Mouse (Mus musculus) CH12.LX (cell line): Measurements from ENCODE around the gene Slc1a7. TPM values are rescaled to one million over a fixed set of nuclear protein-coding genes. Genes with fewer than 3 reads are reported as not detected.

ENCODE experiments used
- DNase-seq: peaks from one replicate; pipeline ENCODE4 v3.0.0-alpha.2; 2013; ENCODE audit errors: extremely low read depth
- H3K27ac ChIP-seq: 2 replicates; pipeline ENCODE4 v1.5.1; 2012; ENCODE audit warnings: low read depth, mild to moderate bottlenecking, control low read depth, moderate library complexity; ENCODE audit not compliant: insufficient read depth
- H3K27me3 ChIP-seq: replicated peaks from 2 replicates; pipeline ENCODE3; 2012; ENCODE audit warnings: inconsistent platforms
- H3K36me3 ChIP-seq, 2 experiments: replicated peaks in 1 of 2; 2 replicates each; pipeline versions ENCODE3 to v1.6.1; 2012; ENCODE audit warnings: inconsistent platforms in 1 of 2, low read length in 1 of 2, mild to moderate bottlenecking in 1 of 2, mixed read lengths in 1 of 2, moderate library complexity in 1 of 2; ENCODE audit not compliant: control insufficient read depth in 1 of 2, insufficient read depth in 1 of 2
- H3K4me1 ChIP-seq, 2 experiments: 2 replicates each; pipeline ENCODE4 v1.6.1; 2012; ENCODE audit warnings: inconsistent platforms in 1 of 2, moderate library complexity in 1 of 2; ENCODE audit not compliant: insufficient read depth in 2 of 2, control insufficient read depth in 1 of 2
- H3K4me2 ChIP-seq: 2 replicates; pipeline ENCODE4 v1.6.1; 2012; ENCODE audit warnings: low read depth, mild to moderate bottlenecking, control low read depth; ENCODE audit not compliant: poor library complexity, insufficient read depth, severe bottlenecking
- H3K4me3 ChIP-seq, 3 experiments: fragments of 150-350 bp in 1 of 3; sonication (generic) in 1 of 3; replicated peaks in 1 of 3; 2 replicates each; pipeline versions ENCODE3 to v1.5.1; 2011 to 2012; ENCODE audit warnings: low read depth in 2 of 3, low read length in 2 of 3, mild to moderate bottlenecking in 2 of 3, moderate library complexity in 2 of 3, control low read depth in 1 of 3, improper control_type of control experiment in 1 of 3, inconsistent platforms in 1 of 3, mixed read lengths in 1 of 3; ENCODE audit not compliant: poor library complexity in 1 of 3
- H3K79me2 ChIP-seq: replicated peaks from 2 replicates; pipeline ENCODE4 v1.6.1; 2012; ENCODE audit warnings: mild to moderate bottlenecking, moderate library complexity; ENCODE audit not compliant: control insufficient read depth, poor library complexity, insufficient read depth, severe bottlenecking; ENCODE audit errors: extremely low read depth
- H3K9ac ChIP-seq: 2 replicates; pipeline ENCODE4 v1.6.1; 2012; ENCODE audit warnings: low read depth, mild to moderate bottlenecking, control low read depth, moderate library complexity; ENCODE audit not compliant: insufficient read depth
- H3K9me3 ChIP-seq: replicated peaks from 2 replicates; pipeline ENCODE3; 2012; ENCODE audit warnings: low read length, inconsistent platforms, mixed read lengths
- CHD2 ChIP-seq: IDR thresholded peaks from 2 replicates; pipeline ENCODE4 v1.6.1; 2011; ENCODE audit warnings: low read length, improper control_type of control experiment
- CTCF ChIP-seq, 2 experiments: IDR thresholded peaks in 1 of 2; conservative IDR thresholded peaks in 1 of 2; 2 replicates each; pipeline ENCODE4 v1.5.1; 2011 to 2012; ENCODE audit warnings: low read depth in 2 of 2, low read length in 2 of 2, improper control_type of control experiment in 1 of 2, inconsistent platforms in 1 of 2, mild to moderate bottlenecking in 1 of 2, moderate library complexity in 1 of 2
- EP300 ChIP-seq: IDR thresholded peaks from 2 replicates; pipeline ENCODE4 v1.6.1; 2011; ENCODE audit warnings: low read length, improper control_type of control experiment
- GABPA ChIP-seq: IDR thresholded peaks from 2 replicates; pipeline ENCODE4 v1.6.1; 2012; ENCODE audit warnings: low read depth, low read length, improper control_type of control experiment, inconsistent platforms; ENCODE audit not compliant: insufficient replicate concordance
- HCFC1 ChIP-seq: IDR thresholded peaks from 2 replicates; pipeline ENCODE4 v1.6.1; 2012; ENCODE audit warnings: low read depth, mild to moderate bottlenecking, inconsistent platforms, low read length, improper control_type of control experiment
- MAFK ChIP-seq: IDR thresholded peaks from 2 replicates; pipeline ENCODE4 v1.6.1; 2011; ENCODE audit warnings: low read length, improper control_type of control experiment; ENCODE audit not compliant: insufficient replicate concordance
- MEF2A ChIP-seq: IDR thresholded peaks from 2 replicates; pipeline ENCODE4 v1.6.1; 2014; ENCODE audit warnings: low read depth, mild to moderate bottlenecking, inconsistent platforms, low read length, improper control_type of control experiment, borderline replicate concordance
- MXI1 ChIP-seq: IDR thresholded peaks from 2 replicates; pipeline ENCODE4 v1.6.1; 2011; ENCODE audit warnings: mild to moderate bottlenecking, low read depth, low read length, improper control_type of control experiment
- MYC ChIP-seq: IDR thresholded peaks from 2 replicates; pipeline ENCODE4 v1.6.1; 2011; ENCODE audit warnings: low read depth, mild to moderate bottlenecking, improper control_type of control experiment, low read length
- NRF1 ChIP-seq: IDR thresholded peaks from 2 replicates; pipeline ENCODE4 v1.6.1; 2014; ENCODE audit warnings: low read depth, mild to moderate bottlenecking, inconsistent platforms, low read length, improper control_type of control experiment, moderate library complexity
- PAX5 ChIP-seq: IDR thresholded peaks from 2 replicates; pipeline ENCODE4 v1.6.1; 2012; ENCODE audit warnings: low read length, inconsistent platforms, mixed read lengths
- POLR2A ChIP-seq: IDR thresholded peaks from 2 replicates; pipeline ENCODE4 v1.6.1; 2011; ENCODE audit warnings: low read depth, mild to moderate bottlenecking, improper control_type of control experiment, low read length
- POLR2AphosphoS2 ChIP-seq: IDR thresholded peaks from 2 replicates; pipeline ENCODE4 v1.6.1; 2011; ENCODE audit warnings: low read depth, low read length, improper control_type of control experiment
- RAD21 ChIP-seq: IDR thresholded peaks from 2 replicates; pipeline ENCODE4 v1.6.1; 2011; ENCODE audit warnings: low read depth, mild to moderate bottlenecking, low read length, improper control_type of control experiment, moderate library complexity
- RCOR1 ChIP-seq: conservative IDR thresholded peaks from 2 replicates; pipeline ENCODE4 v1.6.1; 2012; ENCODE audit warnings: low read depth, mild to moderate bottlenecking, inconsistent platforms, low read length, improper control_type of control experiment
- SIN3A ChIP-seq: IDR thresholded peaks from 2 replicates; pipeline ENCODE4 v1.6.1; 2012; ENCODE audit warnings: low read length, improper control_type of control experiment, inconsistent platforms
- TBP ChIP-seq: conservative IDR thresholded peaks from 2 replicates; pipeline ENCODE4 v1.6.1; 2011; ENCODE audit warnings: low read depth, low read length, improper control_type of control experiment
- TCF12 ChIP-seq: IDR thresholded peaks from 2 replicates; pipeline ENCODE4 v1.6.1; 2014; ENCODE audit warnings: low read depth, mild to moderate bottlenecking, inconsistent platforms, low read length, improper control_type of control experiment
- USF2 ChIP-seq: conservative IDR thresholded peaks from 2 replicates; pipeline ENCODE4 v1.6.1; 2011; ENCODE audit warnings: low read depth, low read length, improper control_type of control experiment
- ZC3H11A ChIP-seq: IDR thresholded peaks from 2 replicates; pipeline ENCODE4 v1.6.1; 2012; ENCODE audit warnings: low read depth, mild to moderate bottlenecking, inconsistent platforms, low read length, improper control_type of control experiment
- ZNF384 ChIP-seq: IDR thresholded peaks from 2 replicates; pipeline ENCODE4 v1.6.1; 2012; ENCODE audit warnings: low read depth, low read length, improper control_type of control experiment, inconsistent platforms
- dilution Hi-C: fragments of 300-500 bp; cut with MboI; formaldehyde crosslinking; loops from 2 replicates; pipeline ENCODE4 v1.14.3; 2020; ENCODE audit warnings: low sequenced_read_pairs; ENCODE audit not compliant: extremely low pct_unique_long_range_greater_than_20kb, extremely low pct_ligation_motif_present
- in situ Hi-C: fragments of 300-500 bp; cut with MboI; formaldehyde crosslinking; loops from 3 replicates; pipeline ENCODE4 v1.14.3; 2019; ENCODE audit warnings: low sequenced_read_pairs, low pct_ligation_motif_present, low pct_unique_long_range_greater_than_20kb, mixed read lengths
- polyA plus RNA-seq: library from polyadenylated mRNA; unstranded; fragments of >175 nt; gene quantifications from 2 replicates; pipeline ENCODE4 v1.2.1, GENCODE M21; 2012; ENCODE audit warnings: low read depth; ENCODE audit not compliant: insufficient read length
- total RNA-seq, 2 experiments: library from RNA; depleted of rRNA; stranded (reverse); fragments of 300-350 nt in 1 of 2; fragments of >200 nt in 1 of 2; gene quantifications; 2 replicates each; pipeline ENCODE4 v1.2.3; 2012 to 2014

Gene Slc1a7
- total and polyA plus RNA-seq, 3 experiments, result not detected

DNA sequence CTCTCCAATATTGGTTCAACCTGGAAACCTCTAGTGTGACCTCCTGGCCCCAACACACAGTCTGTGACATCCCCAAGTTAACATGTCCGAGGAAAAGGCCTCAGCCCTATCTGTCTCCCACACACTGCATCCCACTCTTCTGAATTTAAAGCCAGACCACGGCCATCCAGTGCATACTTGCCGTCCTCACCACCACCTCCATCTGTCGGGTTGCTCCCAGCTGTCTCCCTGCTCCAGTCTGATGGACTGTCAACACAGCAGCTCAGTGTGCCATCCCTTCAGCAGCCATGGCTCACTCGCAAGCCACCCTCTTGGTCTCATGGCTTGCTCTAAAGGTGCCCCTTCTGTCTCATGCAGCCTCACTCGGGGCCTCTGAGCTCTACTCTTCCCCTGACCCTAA is 27.6 kb downstream of the Slc1a7 start:
- Histone ChIP-seq H3K27me3 (peaks cover 52% of the 10 kb centered on the region), H3K36me3 (no peaks in the 10 kb centered on the region), H3K4me2 (no peak overlapping the region), H3K4me3 (no peak overlapping the region), H3K27ac (no peak overlapping the region), H3K9me3 (peaks cover 6% of the 10 kb centered on the region), H3K4me1 (peaks cover 0 to 5% of the 10 kb centered on the region in 2 experiments; a peak in 1 of 4 replicates), H3K79me2 (no peaks in the 10 kb centered on the region), H3K9ac (no peak overlapping the region)
- in situ Hi-C loops (no loop called here), dilution Hi-C loops (no loop called here)
- DNase-seq, result no peak
- no peak for TF ChIP-seq EP300
- no peak for TF ChIP-seq CHD2
- TF ChIP-seq ZNF384, result no peak
- no peak for TF ChIP-seq TBP
- TF ChIP-seq USF2, result no peak
- no peak for TF ChIP-seq MEF2A
- TF ChIP-seq MAFK, result no peak

GRCm38 (mm10) chr4:107996418-107996986 is 28.4 kb downstream of the Slc1a7 start:
- H3K27ac ChIP-seq, result no peak overlapping the region
- TF ChIP-seq POLR2A (no peak), EP300 (no peak), RAD21 (no peak), NRF1 (peak; percentile 78)
- DNase-seq, result no peak
- no peaks in the 10 kb centered on the region for H3K79me2 ChIP-seq
- peaks cover 6% of the 10 kb centered on the region for H3K9me3 ChIP-seq
- in situ Hi-C loops, result no loop called here
- H3K36me3 ChIP-seq, result no peaks in the 10 kb centered on the region
- H3K4me3 ChIP-seq, result no peak overlapping the region
- H3K4me1 ChIP-seq, result peaks cover 0 to 5% of the 10 kb centered on the region in 2 experiments; a peak in 1 of 4 replicates
- H3K4me2 ChIP-seq, result no peak overlapping the region
- dilution Hi-C loops, result no loop called here
- no peak overlapping the region for H3K9ac ChIP-seq
- H3K27me3 ChIP-seq, result peaks cover 44% of the 10 kb centered on the region

- Histone ChIP-seq H3K4me2 (no peak overlapping the region), H3K4me3 (no peak overlapping the region), H3K9me3 (peaks cover 6% of the 10 kb centered on the region), H3K79me2 (no peaks in the 10 kb centered on the region), H3K27me3 (peaks cover 21% of the 10 kb centered on the region), H3K4me1 (peaks cover 3 to 12% of the 10 kb centered on the region in 2 experiments; a peak in 2 of 4 replicates), H3K27ac (no peak overlapping the region), H3K36me3 (no peaks in the 10 kb centered on the region), H3K9ac (no peak overlapping the region)
- dilution Hi-C loops (no loop called here), in situ Hi-C loops (no loop called here)
- DNase-seq, result no peak
- TF ChIP-seq TCF12 (no peak), MYC (no peak), SIN3A (no peak), ZNF384 (no peak), MXI1 (no peak), GABPA (no peak), EP300 (no peak), RCOR1 (no peak), PAX5 (no peak), POLR2AphosphoS2 (no peak), ZC3H11A (no peak), HCFC1 (no peak), CTCF (conservative IDR thresholded peaks at IDR 0.05 in 1 of 2, IDR thresholded peaks at IDR 0.05 in 1 of 2; ENCODE audit: low read depth in 2 of 2, low read length in 2 of 2) (no peak)
These were observed 30.7 kb downstream of the Slc1a7 start for GRCm38 (mm10) chr4:107998641-107999332.
